Mouse (Mus musculus): ENCODE measurements around the gene Ncstn.

GRCm38 (mm10) chr1:172016660-172017516 is 65.7 kb downstream of the Ncstn start:
- no peak for TF ChIP-seq GATA1 (IDR thresholded peaks at IDR 0.05; ENCODE audit: borderline replicate concordance, low read length)
- no peak for TF ChIP-seq FLI1 (IDR thresholded peaks at IDR 0.05; ENCODE audit: low read length)
